Mouse (Mus musculus) hindbrain, embryonic 12.5 days (tissue): ENCODE data around the gene Ggps1. TPM values are rescaled to one million over a fixed set of nuclear protein-coding genes. Genes with fewer than 3 reads are reported as not detected.

Experiments used
- ATAC-seq: fragments of 200-750 bp; cut with Nextera tagmentation; 2 replicates; pipeline ENCODE4 v1.8.0; 2017; ENCODE audit warnings: moderate TSS enrichment; ENCODE audit not compliant: low FRiP score
- H3K27ac ChIP-seq: fragments of 300-500 bp; sonication (generic); 2 replicates; pipeline ENCODE4 v1.5.1; 2016; ENCODE audit warnings: mild to moderate bottlenecking
- H3K27me3 ChIP-seq: fragments of 300-500 bp; sonication (generic); 2 replicates; pipeline ENCODE4 v1.6.1; 2016; ENCODE audit warnings: mild to moderate bottlenecking
- H3K36me3 ChIP-seq: fragments of 300-500 bp; sonication (generic); 2 replicates; pipeline ENCODE4 v1.6.1; 2016; ENCODE audit warnings: mild to moderate bottlenecking
- H3K4me1 ChIP-seq: fragments of 300-500 bp; sonication (generic); 2 replicates; pipeline ENCODE4 v1.6.1; 2016
- H3K4me2 ChIP-seq: fragments of 300-500 bp; sonication (generic); replicated peaks from 2 replicates; pipeline ENCODE4 v1.6.1; 2016; ENCODE audit warnings: mild to moderate bottlenecking
- H3K4me3 ChIP-seq: fragments of 300-500 bp; sonication (generic); 2 replicates; pipeline ENCODE4 v1.5.1; 2016; ENCODE audit warnings: mild to moderate bottlenecking
- H3K9ac ChIP-seq: fragments of 300-500 bp; sonication (generic); 2 replicates; pipeline ENCODE4 v1.6.1; 2016; ENCODE audit warnings: mild to moderate bottlenecking, moderate library complexity
- H3K9me3 ChIP-seq: fragments of 300-500 bp; sonication (generic); replicated peaks from 2 replicates; pipeline ENCODE4 v1.6.1; 2016; ENCODE audit warnings: mild to moderate bottlenecking
- WGBS: fragments of 180-500 bp; shearing (Covaris S2); methylation state at CpG from one replicate; pipeline ENCODE4 v1.1.7; 2016; 5-methylcytosine and 5-hydroxymethylcytosine counted together
- polyA plus RNA-seq: library from polyadenylated mRNA; unstranded; fragments of >200 nt; fragmentation: Nextera tagmentation; extraction: Ambion mirVana; gene quantifications from 2 replicates; pipeline ENCODE4 v1.2.1, GENCODE M21; 2016

Gene Ggps1
- 68.1 and 76.6 TPM in 2 replicates for polyA plus RNA-seq

GRCm38 (mm10) chr13:14063013-14063941, at the start of gene Ggps1, which contains the start of gene Arid4b:
TSS of gene Ggps1 (minus strand) at chr13:14063488.
TSS of gene Arid4b (plus strand) at chr13:14063232.
- H3K4me3 ChIP-seq: peak within 1 kb of the TSS; percentile 100
- ATAC-seq: peak; percentile 98
- H3K27ac ChIP-seq: peak within 1 kb of the TSS; percentile 97
- no peaks in the 10 kb centered on the region for H3K27me3 ChIP-seq
- WGBS: under 1% methylated on average over 59 of the region's 64 CpGs
- H3K9me3 ChIP-seq: no peaks in the 10 kb centered on the region
- H3K4me2 ChIP-seq: peak within 1 kb of the TSS; percentile 78
- peaks cover 12% of the 10 kb centered on the region; the same call in 1 of the 2 replicates for H3K36me3 ChIP-seq
- peaks cover 29% of the 10 kb centered on the region for H3K4me1 ChIP-seq
- H3K9ac ChIP-seq: peak within 1 kb of the TSS; percentile 99

GRCm38 (mm10) chr13:14111146-14111545, 47.9 kb upstream of the Ggps1 start:
- 83% methylated on average over 1 of the region's 1 CpGs for WGBS
- H3K4me1 ChIP-seq: peaks cover 8% of the 10 kb centered on the region
- no peak overlapping the region for H3K4me3 ChIP-seq
- no peak overlapping the region for H3K4me2 ChIP-seq
- no peak for ATAC-seq
- no peak overlapping the region for H3K9ac ChIP-seq
- H3K9me3 ChIP-seq: no peaks in the 10 kb centered on the region
- H3K27ac ChIP-seq: no peak overlapping the region
- H3K36me3 ChIP-seq: no peaks in the 10 kb centered on the region
- no peaks in the 10 kb centered on the region for H3K27me3 ChIP-seq

DNA sequence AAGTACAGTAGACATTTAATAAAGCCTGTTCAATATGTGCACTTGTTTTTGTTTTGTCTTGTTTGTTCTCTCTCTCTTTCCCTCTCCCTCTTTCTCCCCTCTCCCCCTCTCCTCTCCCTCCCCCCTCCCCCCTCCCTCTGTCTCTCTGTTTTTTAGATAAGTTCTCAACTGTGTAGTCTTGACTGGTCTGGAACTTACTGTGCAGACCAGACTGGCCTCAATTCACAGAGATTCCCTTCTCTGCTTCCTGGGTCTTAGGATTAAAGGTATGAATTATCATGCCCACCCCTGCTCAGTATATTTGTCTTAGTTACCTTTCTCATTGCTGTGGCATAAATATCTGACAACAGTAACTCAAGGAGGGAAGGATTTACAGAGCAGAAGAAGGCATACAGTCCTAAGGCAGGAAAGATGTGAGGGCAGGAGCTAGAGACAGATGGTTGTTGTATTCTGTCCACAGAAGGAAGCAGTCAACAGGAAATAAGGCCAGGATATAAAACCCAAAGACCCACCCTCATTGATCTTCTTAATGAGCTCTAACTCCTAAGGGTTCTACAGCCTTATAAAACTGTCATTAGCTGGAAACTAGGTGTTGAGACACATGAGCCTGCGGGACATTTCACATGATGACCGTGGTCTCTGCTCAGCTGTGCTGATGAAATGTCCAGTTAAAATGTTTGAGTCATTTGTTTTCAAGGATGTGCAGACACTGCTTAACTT, 47.0 kb upstream of the Ggps1 start:
- no peak for ATAC-seq
- no peak overlapping the region for H3K4me2 ChIP-seq
- H3K9ac ChIP-seq: no peak overlapping the region

DNA sequence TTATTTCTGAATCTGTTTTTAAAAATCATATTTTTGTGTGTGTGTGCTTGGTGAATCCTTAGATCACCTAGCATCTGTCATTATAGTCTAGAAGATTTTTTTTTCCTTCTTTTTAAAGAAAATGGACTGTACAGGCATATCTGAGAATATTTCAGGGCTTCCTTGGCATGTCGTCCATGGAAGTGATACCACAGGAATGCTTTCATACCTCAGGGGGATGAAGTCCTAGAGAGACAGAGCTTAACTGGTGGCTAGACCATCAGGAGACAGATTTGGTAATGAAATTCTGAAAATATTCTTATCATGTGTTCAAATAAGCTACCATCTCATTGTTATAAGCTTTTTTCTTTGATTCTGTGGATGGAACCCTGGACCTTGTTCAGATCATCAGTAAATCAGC, 39.7 kb upstream of the Ggps1 start:
- no peaks in the 10 kb centered on the region for H3K27me3 ChIP-seq
- H3K4me3 ChIP-seq: no peak overlapping the region
- H3K4me1 ChIP-seq: no peaks in the 10 kb centered on the region
- H3K9me3 ChIP-seq: no peaks in the 10 kb centered on the region
- no peaks in the 10 kb centered on the region for H3K36me3 ChIP-seq
- no peak overlapping the region for H3K4me2 ChIP-seq
- ATAC-seq: no peak
- H3K9ac ChIP-seq: no peak overlapping the region
- no peak overlapping the region for H3K27ac ChIP-seq
- WGBS: 80% methylated on average over 1 of the region's 1 CpGs

More for the DNA sequence above, 47.0 kb upstream of the Ggps1 start:
- H3K4me3 ChIP-seq: no peak overlapping the region
- H3K36me3 ChIP-seq: no peaks in the 10 kb centered on the region
- no peaks in the 10 kb centered on the region for H3K9me3 ChIP-seq
- H3K27me3 ChIP-seq: no peaks in the 10 kb centered on the region
- no peak overlapping the region for H3K27ac ChIP-seq
- peaks cover 8% of the 10 kb centered on the region for H3K4me1 ChIP-seq
- WGBS: 86% methylated on average over 2 of the region's 2 CpGs

GRCm38 (mm10) chr13:14088669-14089068, 25.4 kb upstream of the Ggps1 start:
- Histone ChIP-seq H3K4me3 (no peak overlapping the region), H3K4me2 (no peak overlapping the region), H3K27ac (no peak overlapping the region), H3K36me3 (0 out of 2 replicates have a peak, but pooled peaks cover 3% of the 10 kb centered on the region), H3K4me1 (no peaks in the 10 kb centered on the region), H3K9ac (no peak overlapping the region), H3K9me3 (no peaks in the 10 kb centered on the region), H3K27me3 (no peaks in the 10 kb centered on the region)
- no peak for ATAC-seq
- WGBS: 95% methylated on average over 1 of the region's 1 CpGs

DNA sequence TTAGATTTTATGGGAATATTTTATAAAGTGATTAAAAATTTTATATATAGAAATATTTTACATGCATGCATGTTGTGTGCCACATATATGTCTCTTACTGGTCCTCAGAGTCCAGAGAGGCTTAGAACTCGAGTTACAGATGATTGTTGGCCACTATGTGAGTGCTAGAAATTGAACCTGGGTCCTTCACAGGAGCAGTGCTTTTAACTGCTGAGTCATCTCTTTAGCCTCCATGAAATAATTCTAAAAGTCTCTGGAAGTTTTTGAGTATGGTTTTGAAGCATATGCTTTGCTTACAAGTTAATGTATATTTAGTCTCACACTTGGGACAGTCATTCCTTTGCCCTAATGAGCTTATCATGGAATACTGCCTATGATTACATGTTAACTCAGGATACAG, 12.0 kb upstream of the Ggps1 start:
- no peak overlapping the region for H3K4me2 ChIP-seq
- 93% methylated on average over 1 of the region's 1 CpGs for WGBS
- no peaks in the 10 kb centered on the region for H3K36me3 ChIP-seq
- ATAC-seq: no peak
- H3K4me1 ChIP-seq: no peaks in the 10 kb centered on the region
- no peak overlapping the region for H3K9ac ChIP-seq
- H3K4me3 ChIP-seq: no peak overlapping the region
- no peaks in the 10 kb centered on the region for H3K27me3 ChIP-seq
- no peak overlapping the region for H3K27ac ChIP-seq
- H3K9me3 ChIP-seq: no peaks in the 10 kb centered on the region

- H3K36me3 ChIP-seq: no peaks in the 10 kb centered on the region
- no peak overlapping the region for H3K9ac ChIP-seq
- no peak overlapping the region for H3K4me2 ChIP-seq
- no peak overlapping the region for H3K4me3 ChIP-seq
- no peaks in the 10 kb centered on the region for H3K27me3 ChIP-seq
- H3K27ac ChIP-seq: no peak overlapping the region
- no peaks in the 10 kb centered on the region for H3K9me3 ChIP-seq
- 100% methylated on average over 1 of the region's 1 CpGs for WGBS
- no peaks in the 10 kb centered on the region for H3K4me1 ChIP-seq
- no peak for ATAC-seq
These were observed 11.1 kb upstream of the Ggps1 start for GRCm38 (mm10) chr13:14074371-14074770.

DNA sequence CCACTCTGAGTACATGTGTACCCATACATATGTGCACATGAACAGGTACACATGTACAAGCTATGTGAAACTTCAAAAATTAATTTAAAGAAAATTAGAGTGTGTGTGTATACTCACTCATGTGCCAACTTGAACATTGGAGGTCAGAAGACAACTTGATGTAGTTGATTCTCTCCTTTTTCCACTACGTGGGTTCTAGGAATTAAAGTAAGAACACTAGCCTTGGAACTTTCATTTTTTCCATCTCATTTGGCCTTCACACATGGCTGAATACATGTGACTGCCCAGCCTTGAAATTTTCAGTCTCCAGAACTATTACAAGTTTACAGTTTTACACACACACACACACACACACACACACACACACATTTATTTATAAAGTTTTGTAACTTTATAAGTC, 6.0 kb upstream of the Ggps1 start:
- Histone ChIP-seq H3K4me3 (no peak overlapping the region), H3K36me3 (peaks cover 6% of the 10 kb centered on the region; the same call in 1 of the 2 replicates), H3K27ac (no peak overlapping the region), H3K4me1 (peaks cover 16% of the 10 kb centered on the region), H3K4me2 (no peak overlapping the region), H3K9me3 (no peaks in the 10 kb centered on the region), H3K27me3 (no peaks in the 10 kb centered on the region), H3K9ac (no peak overlapping the region)
- no peak for ATAC-seq
- WGBS: 86% methylated on average over 1 of the region's 1 CpGs

- Histone ChIP-seq H3K27me3 (no peaks in the 10 kb centered on the region), H3K27ac (no peak overlapping the region), H3K9me3 (no peaks in the 10 kb centered on the region), H3K4me2 (no peak overlapping the region), H3K36me3 (peaks cover 6% of the 10 kb centered on the region; the same call in 1 of the 2 replicates), H3K4me3 (no peak overlapping the region), H3K9ac (no peak overlapping the region), H3K4me1 (peaks cover 16% of the 10 kb centered on the region)
- ATAC-seq: no peak
These were observed 4.7 kb upstream of the Ggps1 start for GRCm38 (mm10) chr13:14068035-14068434.

- Histone ChIP-seq H3K9ac (no peak overlapping the region), H3K9me3 (no peaks in the 10 kb centered on the region), H3K27me3 (no peaks in the 10 kb centered on the region), H3K36me3 (peaks cover 6% of the 10 kb centered on the region; the same call in 1 of the 2 replicates), H3K4me1 (peaks cover 26% of the 10 kb centered on the region), H3K4me2 (no peak overlapping the region), H3K4me3 (no peak overlapping the region), H3K27ac (no peak overlapping the region)
- no peak for ATAC-seq
- WGBS: 81% methylated on average over 1 of the region's 1 CpGs
These were observed 2.4 kb upstream of the Ggps1 start for GRCm38 (mm10) chr13:14065701-14066100.

- no peaks in the 10 kb centered on the region for H3K27me3 ChIP-seq
These were observed 1.7 kb upstream of the Ggps1 start for GRCm38 (mm10) chr13:14065028-14065380.

GRCm38 (mm10) chr13:14064341-14065027, 1.2 kb upstream of the Ggps1 start:
- Histone ChIP-seq H3K4me1 (peaks cover 29% of the 10 kb centered on the region), H3K4me3 (peak overlapping the region; percentile 100), H3K36me3 (peaks cover 6% of the 10 kb centered on the region; the same call in 1 of the 2 replicates), H3K27me3 (no peaks in the 10 kb centered on the region), H3K4me2 (peak overlapping the region; percentile 78), H3K27ac (peak overlapping the region; percentile 97), H3K9me3 (no peaks in the 10 kb centered on the region), H3K9ac (peak overlapping the region; percentile 99)
- no peak for ATAC-seq
- under 1% methylated on average over 56 of the region's 65 CpGs for WGBS

More at GRCm38 (mm10) chr13:14065028-14065380, 1.7 kb upstream of the Ggps1 start:
- no peaks in the 10 kb centered on the region for H3K9me3 ChIP-seq
- peaks cover 6% of the 10 kb centered on the region; the same call in 1 of the 2 replicates for H3K36me3 ChIP-seq
- ATAC-seq: no peak
- 24% methylated on average over 9 of the region's 9 CpGs for WGBS
- H3K9ac ChIP-seq: peak overlapping the region; percentile 99
- peak overlapping the region; percentile 100 for H3K4me3 ChIP-seq
- peak overlapping the region; percentile 97 for H3K27ac ChIP-seq
- H3K4me1 ChIP-seq: peaks cover 29% of the 10 kb centered on the region
- H3K4me2 ChIP-seq: peak overlapping the region; percentile 78
